Mouse (Mus musculus) G1E-ER4 (cell line): Measurements from ENCODE around the gene Steap3. TPM values are rescaled to one million over a fixed set of nuclear protein-coding genes. Genes with fewer than 3 reads are reported as not detected.

Experiments used
- GATA1 ChIP-seq: IDR thresholded peaks from one replicate; pipeline ENCODE4 v1.8.0; 2012; ENCODE audit warnings: low read length, inconsistent platforms
- polyA plus RNA-seq: library from polyadenylated mRNA; stranded (reverse); fragments of >175 nt; gene quantifications from 2 replicates; pipeline ENCODE4 v1.2.3, GENCODE M21; 2012

Gene Steap3
- polyA plus RNA-seq, 1 experiment = 122 TPM

DNA sequence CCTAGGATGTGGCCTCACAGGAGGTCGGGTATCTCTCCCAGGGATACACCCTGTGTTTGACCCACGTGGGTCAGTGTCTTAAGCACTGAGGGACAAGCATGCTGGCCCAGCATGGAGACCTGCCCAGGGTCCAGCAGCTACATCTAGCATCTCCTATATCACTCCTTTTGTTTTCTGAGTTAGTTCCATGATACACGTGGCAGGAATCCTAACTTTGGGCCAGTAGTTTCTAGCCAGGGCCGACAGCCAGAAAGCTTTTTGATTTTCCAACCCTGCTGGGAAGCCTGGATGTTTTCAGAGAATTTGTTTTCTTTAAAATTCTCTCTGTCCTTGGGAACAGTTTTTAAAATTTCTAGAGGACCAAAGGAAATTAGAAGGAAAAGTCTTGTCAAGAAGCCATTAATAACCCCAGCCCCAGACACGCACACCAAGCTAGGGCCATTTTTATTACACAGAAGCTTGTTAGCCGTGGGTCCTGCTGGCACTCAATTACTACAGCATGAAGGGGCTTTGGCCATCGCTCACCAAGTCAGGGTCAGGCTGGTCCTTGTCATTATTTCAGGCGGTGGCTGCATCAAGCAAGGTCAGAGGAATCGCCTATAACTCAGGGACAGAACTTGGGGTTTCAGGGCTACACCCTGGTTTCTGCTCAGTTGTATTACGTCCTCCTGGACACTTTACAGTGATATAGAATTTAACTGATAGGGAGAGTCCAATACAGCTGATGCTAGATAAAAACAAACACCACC lies 42.6 kb downstream of the Steap3 start:
- TF ChIP-seq GATA1 = no peak

GRCm38 (mm10) chr1:120223613-120224012 lies 48.9 kb downstream of the Steap3 start:
- TF ChIP-seq GATA1 = no peak

GRCm38 (mm10) chr1:120221285-120221684 lies 51.2 kb downstream of the Steap3 start:
- TF ChIP-seq GATA1 = no peak

GRCm38 (mm10) chr1:120220841-120221240 lies 51.7 kb downstream of the Steap3 start:
- no peak for TF ChIP-seq GATA1

DNA sequence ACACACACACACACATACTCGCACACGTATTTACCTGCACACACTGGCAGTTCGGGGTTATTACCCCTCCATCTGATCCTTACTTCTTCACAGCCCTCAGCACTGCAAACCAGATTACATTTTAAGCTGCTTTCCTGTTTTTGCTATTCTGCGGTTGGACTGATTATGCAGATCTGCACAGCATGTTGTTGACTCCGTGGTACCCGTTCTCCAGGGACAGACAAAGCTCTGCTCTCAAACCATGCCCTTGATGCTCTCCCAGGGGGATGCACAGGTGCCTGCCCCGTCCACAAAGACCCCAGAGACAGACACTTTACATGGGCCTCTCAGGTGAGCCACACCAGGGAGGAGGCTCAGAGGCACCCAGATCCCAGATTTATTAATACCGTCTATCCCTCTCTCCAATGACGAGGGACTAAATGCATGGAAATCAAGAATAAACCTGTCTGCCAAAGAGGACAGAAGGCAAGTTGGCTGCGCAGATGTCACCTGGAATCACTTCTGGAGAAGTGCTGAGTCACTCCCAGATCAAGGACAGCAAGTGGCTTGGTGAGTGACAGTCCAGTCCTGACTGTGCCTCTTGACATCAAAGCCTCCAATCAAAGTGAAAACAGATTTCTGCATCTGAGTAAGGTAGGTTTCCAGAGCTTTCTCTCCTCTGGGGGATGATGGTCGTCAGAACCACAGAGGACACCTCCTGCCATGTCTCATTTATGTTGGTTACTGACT lies 63.8 kb downstream of the Steap3 start:
- TF ChIP-seq GATA1 = no peak

- no peak for TF ChIP-seq GATA1
Measured at GRCm38 (mm10) chr1:120207568-120207967, 64.9 kb downstream of the Steap3 start.

DNA sequence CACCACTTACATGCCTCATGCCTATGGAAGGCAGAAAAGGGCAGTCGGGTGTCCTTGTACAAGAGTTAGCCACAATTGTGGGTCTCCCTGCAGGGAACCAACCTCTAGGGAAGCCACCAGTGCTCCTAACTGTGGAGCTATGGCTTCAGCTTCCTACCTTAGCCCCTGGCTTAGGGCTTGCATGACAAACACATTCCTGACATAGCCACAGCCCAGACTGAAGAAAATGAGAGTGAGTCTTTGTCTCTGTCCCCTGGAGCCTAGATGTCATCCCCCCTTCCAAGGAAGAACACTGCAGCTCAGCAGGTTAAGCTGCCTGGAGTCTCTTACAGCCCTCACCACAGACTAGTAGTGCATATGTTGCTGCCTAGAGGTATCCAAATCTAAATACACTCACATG lies 67.7 kb downstream of the Steap3 start:
- no peak for TF ChIP-seq GATA1

GRCm38 (mm10) chr1:120203836-120204235 lies 68.7 kb downstream of the Steap3 start:
- TF ChIP-seq GATA1 = no peak

DNA sequence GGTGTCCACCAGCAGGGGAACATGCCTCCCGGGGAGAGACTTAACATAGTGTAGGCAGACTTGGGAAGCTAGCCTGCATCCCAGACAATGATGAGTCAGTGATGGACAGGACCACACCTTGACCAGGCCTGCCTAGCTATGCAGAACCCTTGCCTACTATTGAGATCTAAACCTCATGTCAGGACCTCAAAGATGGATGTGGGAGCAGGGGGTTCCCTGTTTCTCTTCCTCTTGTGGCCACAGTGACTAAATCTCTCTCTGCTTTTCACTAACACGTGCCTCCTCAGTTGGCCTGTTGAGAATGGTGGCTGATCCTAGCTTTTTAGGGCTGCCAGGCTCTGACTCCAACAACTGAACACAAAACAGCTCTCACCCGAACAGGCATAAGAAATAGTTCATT lies 70.0 kb downstream of the Steap3 start:
- no peak for TF ChIP-seq GATA1

- no peak for TF ChIP-seq GATA1
Measured at GRCm38 (mm10) chr1:120198942-120199341, 73.6 kb downstream of the Steap3 start.

DNA sequence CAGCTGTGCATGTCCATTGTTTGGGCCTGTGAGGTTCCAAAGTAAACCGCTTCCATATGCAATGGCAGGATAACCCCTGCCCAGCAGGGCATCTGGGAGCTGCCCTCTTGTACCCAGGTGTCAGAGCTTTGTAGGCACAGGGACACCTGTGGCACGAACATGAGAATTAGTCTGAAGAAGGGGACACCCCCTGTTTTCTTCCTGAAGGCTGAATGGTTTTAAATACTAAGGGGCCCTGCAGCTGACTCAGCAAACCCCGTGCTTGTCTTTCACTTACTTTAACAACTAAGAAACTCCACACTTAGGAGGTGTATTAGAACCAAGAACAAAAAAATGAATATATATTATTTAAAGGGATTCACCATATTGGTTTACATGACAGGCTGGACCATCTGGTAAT lies 74.4 kb downstream of the Steap3 start:
- no peak for TF ChIP-seq GATA1

GRCm38 (mm10) chr1:120197189-120197588 lies 75.3 kb downstream of the Steap3 start:
- TF ChIP-seq GATA1 = no peak

GRCm38 (mm10) chr1:120196724-120197123 lies 75.8 kb downstream of the Steap3 start:
- no peak for TF ChIP-seq GATA1

- no peak for TF ChIP-seq GATA1
Measured at GRCm38 (mm10) chr1:120195947-120196346, 76.6 kb downstream of the Steap3 start.

GRCm38 (mm10) chr1:120193586-120193985 lies 78.9 kb downstream of the Steap3 start:
- no peak for TF ChIP-seq GATA1

DNA sequence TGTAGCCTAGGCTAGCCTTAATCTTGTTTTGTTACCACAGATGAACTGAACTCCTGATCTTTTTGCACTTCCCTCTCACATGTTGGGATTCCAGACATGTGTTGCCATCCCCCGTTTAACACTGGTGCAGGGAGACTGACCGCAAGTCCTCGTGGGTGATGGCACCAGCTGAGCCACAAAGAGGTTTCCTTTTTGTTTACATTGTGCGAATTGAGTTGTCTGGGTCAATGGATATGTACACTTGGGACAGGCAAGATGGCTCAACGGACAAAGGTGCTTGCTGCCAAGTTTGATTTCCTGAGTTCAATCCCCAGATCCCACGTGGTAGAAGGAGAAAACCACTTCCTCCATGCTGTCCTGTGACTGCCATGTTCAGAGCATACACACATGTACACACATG lies 80.2 kb downstream of the Steap3 start:
- no peak for TF ChIP-seq GATA1

DNA sequence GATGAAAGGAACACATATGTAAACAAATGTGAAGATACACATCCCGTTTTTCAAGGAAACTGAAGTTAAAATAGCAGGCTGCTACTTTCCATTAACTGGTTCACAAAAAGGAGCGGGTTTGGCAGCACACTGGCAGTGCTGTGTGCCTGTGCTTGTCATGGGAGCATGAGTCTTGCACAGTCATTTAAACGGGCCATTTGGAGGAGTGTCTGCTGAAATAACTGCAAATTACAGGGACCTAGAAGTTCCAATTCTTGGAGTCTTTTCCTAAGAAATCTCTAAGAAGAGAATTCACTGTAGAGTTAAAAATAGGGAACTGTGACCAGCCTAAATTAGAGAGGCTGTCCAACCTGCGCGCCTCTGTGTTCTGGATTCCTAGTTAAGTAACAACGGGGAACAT lies 81.6 kb downstream of the Steap3 start:
- no peak for TF ChIP-seq GATA1

- TF ChIP-seq GATA1 = no peak
Measured at GRCm38 (mm10) chr1:120190300-120190699, 82.2 kb downstream of the Steap3 start.
